Mouse (Mus musculus) splenic B cell, adult 2 months (primary cell): ENCODE measurements around the gene Cdx2.

Source experiments
- DNase-seq: peaks from one replicate; pipeline ENCODE4 v3.0.0-alpha.2; 2011; ENCODE audit warnings: low read depth, low spot score
- H3K27me3 ChIP-seq: 2 replicates; pipeline ENCODE4 v1.6.1; 2012; ENCODE audit warnings: mild to moderate bottlenecking, low read length, moderate library complexity, mixed read lengths; ENCODE audit not compliant: control insufficient read depth, poor library complexity, insufficient read depth, severe bottlenecking
- H3K36me3 ChIP-seq: 2 replicates; pipeline ENCODE4 v1.6.1; 2012; ENCODE audit warnings: mild to moderate bottlenecking, low read length, moderate library complexity, mixed read lengths; ENCODE audit not compliant: control insufficient read depth, poor library complexity, insufficient read depth, severe bottlenecking

The Cdx2 gene

GRCm38 (mm10) chr5:147267434-147267833 lies 39.6 kb downstream of the Cdx2 start:
- DNase-seq: no peak
- H3K27me3 ChIP-seq: peaks cover 3% of the 10 kb centered on the region; the same call in 1 of the 2 replicates
- no peaks in the 10 kb centered on the region for H3K36me3 ChIP-seq

GRCm38 (mm10) chr5:147263945-147264344 lies 43.1 kb downstream of the Cdx2 start:
- Histone ChIP-seq H3K36me3 (no peaks in the 10 kb centered on the region), H3K27me3 (no peaks in the 10 kb centered on the region; the same call in 1 of the 2 replicates)
- DNase-seq: no peak

GRCm38 (mm10) chr5:147261899-147262541 lies 45.0 kb downstream of the Cdx2 start:
- no peak for DNase-seq
- H3K36me3 ChIP-seq: no peaks in the 10 kb centered on the region
- no peaks in the 10 kb centered on the region; the same call in 1 of the 2 replicates for H3K27me3 ChIP-seq

GRCm38 (mm10) chr5:147260778-147261177 lies 46.3 kb downstream of the Cdx2 start:
- H3K27me3 ChIP-seq: no peaks in the 10 kb centered on the region; the same call in 1 of the 2 replicates
- no peaks in the 10 kb centered on the region for H3K36me3 ChIP-seq
- DNase-seq: no peak

DNA sequence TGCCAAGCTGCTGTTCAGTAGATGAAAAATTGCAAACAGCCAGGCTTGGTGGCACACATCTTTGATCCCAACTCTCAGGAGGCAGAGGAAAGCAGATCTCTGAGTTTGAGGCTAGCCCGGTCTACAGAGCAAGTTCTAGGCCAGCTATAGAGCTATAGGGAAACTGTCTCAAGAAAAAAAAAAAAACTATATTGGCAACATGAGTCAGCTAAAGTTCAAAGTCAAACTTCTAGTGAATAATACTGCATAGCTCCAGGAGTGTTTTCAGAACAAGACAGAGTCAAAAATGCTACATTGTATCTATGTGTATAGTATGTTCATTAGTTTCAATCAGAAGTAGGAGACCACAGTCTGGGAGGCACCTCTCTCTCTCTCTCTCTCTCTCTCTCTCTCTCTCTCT lies 46.9 kb downstream of the Cdx2 start:
- Histone ChIP-seq H3K36me3 (no peaks in the 10 kb centered on the region), H3K27me3 (no peaks in the 10 kb centered on the region; the same call in 1 of the 2 replicates)
- no peak for DNase-seq
